ENCODE assay signal across 8 mouse cellular contexts in genomic region chr16:74410125-74410524, GRCm38 (mm10). TPM values are rescaled to one million over a fixed set of nuclear protein-coding genes. Genes with fewer than 3 reads are reported as not detected.
A peak's percentile ranks its signal among the peaks of the same experiment; 100 is the strongest.
DNase-seq lines count a peak whose midpoint lies in the region; ATAC-seq and TF ChIP-seq lines count a peak whose summit lies in the region.

No protein-coding gene starts in this region.

- ATAC-seq in forebrain, embryonic 16.5 days, result peak; percentile 30; the same call in 1 of the 2 replicates
- ATAC-seq in midbrain, postnatal 0 days (ENCODE audit: low FRiP score), result peak; percentile 59
- ATAC-seq in inflammation-experienced regulatory T-cells, adult 6 months, result no peak
- no peak for ATAC-seq in monocyte, adult 5-6 weeks (replicated peaks; ENCODE audit: insufficient number of reproducible peaks, low FRiP score, low TSS enrichment, poor library complexity, severe bottlenecking)

- H3K4me1 ChIP-seq in forebrain, embryonic 16.5 days (replicated peaks; ENCODE audit: control insufficient read depth, insufficient read depth, low read length), result peaks cover 4% of the 10 kb centered on the region
- H3K4me1 ChIP-seq in midbrain, postnatal 0 days (ENCODE audit: insufficient read depth, low read length), result no peaks in the 10 kb centered on the region

- H3K9ac ChIP-seq in forebrain, embryonic 16.5 days (replicated peaks; ENCODE audit: low read depth, low read length), result peak overlapping the region; percentile 70
- peak overlapping the region; percentile 68 for H3K9ac ChIP-seq in midbrain, postnatal 0 days (replicated peaks; ENCODE audit: low read length, poor library complexity, severe bottlenecking)

- TF ChIP-seq CTCF in midbrain, postnatal 0 days (IDR thresholded peaks at IDR 0.05), result peak; percentile 45

- peak overlapping the region; percentile 69 for H3K27ac ChIP-seq in forebrain, embryonic 16.5 days (ENCODE audit: low read length)
- H3K27ac ChIP-seq in midbrain, postnatal 0 days (ENCODE audit: low read depth, low read length), result peak overlapping the region; percentile 84

- peak overlapping the region; percentile 59 for H3K4me3 ChIP-seq in forebrain, embryonic 16.5 days (replicated peaks; ENCODE audit: low read length)
- peak overlapping the region; percentile 80 for H3K4me3 ChIP-seq in midbrain, postnatal 0 days (ENCODE audit: low read depth, low read length)

- no peaks in the 10 kb centered on the region for H3K36me3 ChIP-seq in forebrain, embryonic 16.5 days (ENCODE audit: control insufficient read depth, insufficient read depth)
- no peaks in the 10 kb centered on the region for H3K36me3 ChIP-seq in midbrain, postnatal 0 days (ENCODE audit: insufficient read depth, low read length)

- H3K27me3 ChIP-seq in forebrain, embryonic 16.5 days (replicated peaks; ENCODE audit: control insufficient read depth, insufficient read depth, low read length), result no peaks in the 10 kb centered on the region
- no peaks in the 10 kb centered on the region for H3K27me3 ChIP-seq in midbrain, postnatal 0 days (ENCODE audit: insufficient read depth, low read length)

- no peaks in the 10 kb centered on the region for H3K9me3 ChIP-seq in forebrain, embryonic 16.5 days (ENCODE audit: control insufficient read depth, low read length)
- no peaks in the 10 kb centered on the region for H3K9me3 ChIP-seq in midbrain, postnatal 0 days (ENCODE audit: low read length)

- intact Hi-C loops in left cerebral cortex, postnatal 4 days (cut with DNase I), result loop anchor here (5.0 kb wide), 2 partner anchors 1308 to 1413 kb away; no protein-coding TSS in a partner anchor

- peak overlapping the region; percentile 93 for H3K4me2 ChIP-seq in forebrain, embryonic 16.5 days (ENCODE audit: low read length)
- peak overlapping the region; percentile 90 for H3K4me2 ChIP-seq in midbrain, postnatal 0 days (ENCODE audit: low read depth, low read length, poor library complexity, severe bottlenecking)

- DNase-seq in layer of hippocampus, postnatal 36 days, result peak; percentile 9 to 13
- no peak for DNase-seq in layer of hippocampus, postnatal 14 days (ENCODE audit: low spot score in 2 of 2)
- peak; percentile 62 for DNase-seq in left cerebral cortex, postnatal 4 days
- peak; percentile 72 for DNase-seq in midbrain, postnatal 0 days (ENCODE audit: low spot score)
- DNase-seq in cerebellum, adult 9-11 months, result no peak

- 11% methylated on average over 6 of the region's 6 CpGs for WGBS in forebrain, embryonic 16.5 days
- WGBS in midbrain, postnatal 0 days, result 18% methylated on average over 6 of the region's 6 CpGs

RNA-seq across cellular contexts. Expression of gene Robo2, which starts 1.5 kb away (rescaled TPM):
- 100 to 1,000 TPM; 101 to 105 TPM for total RNA-seq in layer of hippocampus, postnatal 36 days (2021)
- 100 to 1,000 TPM; 127 to 130 TPM for total RNA-seq in layer of hippocampus, postnatal 14 days (2021)
- polyA plus RNA-seq in forebrain, embryonic 16.5 days (2015; fragmentation: Nextera tagmentation; extraction: Ambion mirVana), result 123 and 132 TPM in 2 replicates
- 100 to 1,000 TPM; 222 to 248 TPM for total RNA-seq in left cerebral cortex, postnatal 4 days (2021)
- 134 and 171 TPM in 2 replicates for total RNA-seq in midbrain, postnatal 0 days (2014; rRNA removed)
- 49.8 and 50.4 TPM in 2 replicates for polyA plus RNA-seq in midbrain, postnatal 0 days (2015; fragmentation: Nextera tagmentation; extraction: Ambion mirVana)
- polyA plus RNA-seq in inflammation-experienced regulatory T-cells, adult 6 months (2017; shearing (Covaris generic)), result under 1 TPM in 2 of 3 experiments, not detected in 1; 0.18 to 0.19 TPM
- total RNA-seq in monocyte, adult 5-6 weeks (2017), result not detected in 3 replicates

Comparison
In these comparisons a context has a peak if more than half of its experiments do, and no peak if none do; other contexts are left out.
1. DNase-seq: peak in layer of hippocampus, postnatal 36 days (2 of 2), left cerebral cortex, postnatal 4 days (single experiment) and midbrain, postnatal 0 days (single experiment); none in layer of hippocampus, postnatal 14 days (0 of 2) and cerebellum, adult 9-11 months (single experiment).
2. ATAC-seq: peak in forebrain, embryonic 16.5 days (single experiment) and midbrain, postnatal 0 days (single experiment); none in inflammation-experienced regulatory T-cells, adult 6 months (single experiment) and monocyte, adult 5-6 weeks (single experiment).
3. RNA of gene Robo2, which starts 1.5 kb away (total RNA-seq): 222 to 248 TPM in left cerebral cortex, postnatal 4 days, 134 to 171 TPM in midbrain, postnatal 0 days, 127 to 130 TPM in layer of hippocampus, postnatal 14 days and 101 to 105 TPM in layer of hippocampus, postnatal 36 days; not detected in monocyte, adult 5-6 weeks; every median in the first group is over 100 times any median in the second.